Mouse (Mus musculus): ENCODE results near the gene Dennd1c. TPM values are rescaled to one million over a fixed set of nuclear protein-coding genes. Genes with fewer than 3 reads are reported as not detected.

The Dennd1c gene
- total RNA-seq (2012; rRNA removed) (7.2 and 9.7 TPM in 2 replicates), total RNA-seq (2014; rRNA removed) (6.8 and 7.1 TPM in 2 replicates), polyA plus RNA-seq (2012; ENCODE audit: insufficient read length, low read depth) (33.9 and 36.9 TPM in 2 replicates)

GRCm38 (mm10) chr17:57078336-57078735, at the start of gene Dennd1c:
Dennd1c (minus strand) TSS chr17:57078514.
- Histone ChIP-seq H3K27me3 (replicated peaks) (no peaks in the 10 kb centered on the region), H3K36me3 (replicated peaks in 1 of 2; ENCODE audit: control insufficient read depth in 1 of 2, insufficient read depth in 1 of 2, low read length in 1 of 2) (peaks cover 21 to 60% of the 10 kb centered on the region in 2 experiments), H3K9me3 (replicated peaks; ENCODE audit: low read length) (no peaks in the 10 kb centered on the region), H3K4me2 (ENCODE audit: insufficient read depth, low read depth, poor library complexity, severe bottlenecking) (peak within 1 kb of the TSS; percentile 62), H3K4me1 (ENCODE audit: control insufficient read depth in 1 of 2, insufficient read depth in 2 of 2) (peaks cover 26 to 54% of the 10 kb centered on the region in 2 experiments), H3K4me3 (replicated peaks in 1 of 3; ENCODE audit: low read depth in 2 of 3, low read length in 2 of 3, poor library complexity in 1 of 3) (peak within 1 kb of the TSS; percentile 49 to 60 (median 59)), H3K9ac (ENCODE audit: insufficient read depth, low read depth) (peak within 1 kb of the TSS; percentile 78), H3K27ac (ENCODE audit: insufficient read depth, low read depth) (peak within 1 kb of the TSS; percentile 80), H3K79me2 (replicated peaks; ENCODE audit: control insufficient read depth, extremely low read depth, insufficient read depth, poor library complexity, severe bottlenecking) (peaks cover 9% of the 10 kb centered on the region; the same call in 1 of the 2 replicates)
- dilution Hi-C loops (cut with MboI; ENCODE audit: extremely low pct_ligation_motif_present, extremely low pct_unique_long_range_greater_than_20kb, low sequenced_read_pairs), result no loop called here
- DNase-seq (ENCODE audit: extremely low read depth), result peak; percentile 80
- TF ChIP-seq NRF1 (IDR thresholded peaks at IDR 0.05; ENCODE audit: low read depth, low read length) (no peak), MAFK (IDR thresholded peaks at IDR 0.05; ENCODE audit: insufficient replicate concordance, low read length) (no peak), ETS1 (conservative IDR thresholded peaks at IDR 0.05; ENCODE audit: low read depth, low read length) (no peak), TBP (conservative IDR thresholded peaks at IDR 0.05; ENCODE audit: low read depth, low read length) (no peak), E2F4 (IDR thresholded peaks at IDR 0.05; ENCODE audit: insufficient replicate concordance, low read depth, low read length) (no peak), MXI1 (IDR thresholded peaks at IDR 0.05; ENCODE audit: low read depth, low read length) (no peak), SMC3 (IDR thresholded peaks at IDR 0.05; ENCODE audit: low read depth, low read length) (no peak), ZC3H11A (IDR thresholded peaks at IDR 0.05; ENCODE audit: low read depth, low read length) (no peak), USF1 (IDR thresholded peaks at IDR 0.05; ENCODE audit: low read depth, low read length) (no peak), MEF2A (IDR thresholded peaks at IDR 0.05; ENCODE audit: borderline replicate concordance, low read depth, low read length) (no peak), POLR2A (IDR thresholded peaks at IDR 0.05; ENCODE audit: low read depth, low read length) (peak; percentile 68), HCFC1 (IDR thresholded peaks at IDR 0.05; ENCODE audit: low read depth, low read length) (no peak), IRF4 (IDR thresholded peaks at IDR 0.05; ENCODE audit: low read depth, low read length) (peak; percentile 25; the same call in 1 of the 2 replicates), MYC (IDR thresholded peaks at IDR 0.05; ENCODE audit: low read depth, low read length) (no peak), CHD2 (IDR thresholded peaks at IDR 0.05; ENCODE audit: low read length) (peak; percentile 76), KAT2A (IDR thresholded peaks at IDR 0.05; ENCODE audit: insufficient replicate concordance, low read length) (no peak), ELF1 (IDR thresholded peaks at IDR 0.05; ENCODE audit: low read depth, low read length) (peak; percentile 64), CTCF (conservative IDR thresholded peaks at IDR 0.05 in 1 of 2, IDR thresholded peaks at IDR 0.05 in 1 of 2; ENCODE audit: low read depth in 2 of 2, low read length in 2 of 2) (no peak), MAZ (IDR thresholded peaks at IDR 0.05; ENCODE audit: low read depth, low read length) (0 out of 2 replicates have a peak, but pooled peaks have one; percentile 30), MAX (IDR thresholded peaks at IDR 0.05; ENCODE audit: low read length) (no peak), PAX5 (IDR thresholded peaks at IDR 0.05; ENCODE audit: low read length) (no peak), JUND (conservative IDR thresholded peaks at IDR 0.05; ENCODE audit: low read depth, low read length) (no peak), CHD1 (IDR thresholded peaks at IDR 0.05; ENCODE audit: low read depth, low read length) (no peak), ZMIZ1 (IDR thresholded peaks at IDR 0.05; ENCODE audit: low read depth, low read length) (no peak), ZKSCAN1 (IDR thresholded peaks at IDR 0.05; ENCODE audit: borderline replicate concordance, low read depth, low read length) (no peak), JUN (IDR thresholded peaks at IDR 0.05; ENCODE audit: insufficient read depth, low read depth, low read length) (no peak), BHLHE40 (IDR thresholded peaks at IDR 0.05; ENCODE audit: low read depth, low read length) (no peak), USF2 (conservative IDR thresholded peaks at IDR 0.05; ENCODE audit: low read depth, low read length) (no peak), ZNF384 (IDR thresholded peaks at IDR 0.05; ENCODE audit: low read depth, low read length) (no peak), NELFE (IDR thresholded peaks at IDR 0.05; ENCODE audit: low read depth, low read length) (peak; percentile 47; the same call in 1 of the 2 replicates), POLR2AphosphoS2 (IDR thresholded peaks at IDR 0.05; ENCODE audit: low read depth, low read length) (no peak), UBTF (IDR thresholded peaks at IDR 0.05; ENCODE audit: low read depth, low read length) (no peak), RAD21 (IDR thresholded peaks at IDR 0.05; ENCODE audit: low read depth, low read length) (no peak), GABPA (IDR thresholded peaks at IDR 0.05; ENCODE audit: insufficient replicate concordance, low read depth, low read length) (no peak), SIN3A (IDR thresholded peaks at IDR 0.05; ENCODE audit: low read length) (0 out of 2 replicates have a peak, but pooled peaks have one; percentile 55), TCF12 (IDR thresholded peaks at IDR 0.05; ENCODE audit: low read depth, low read length) (peak; percentile 62), RCOR1 (conservative IDR thresholded peaks at IDR 0.05; ENCODE audit: low read depth, low read length) (no peak), EP300 (IDR thresholded peaks at IDR 0.05; ENCODE audit: low read length) (no peak; the same call in 1 of the 2 replicates)
- in situ Hi-C loops (cut with MboI; ENCODE audit: low pct_ligation_motif_present, low pct_unique_long_range_greater_than_20kb, low sequenced_read_pairs), result loop anchor here (25.0 kb wide), 1 partner anchor 259 kb away; no protein-coding TSS in a partner anchor
